Mouse (Mus musculus): ENCODE results near the gene Sergef.

The Sergef gene

GRCm38 (mm10) chr7:46438537-46439141 lies 201.0 kb downstream of the Sergef start:
- in situ Hi-C loops (cut with MboI; ENCODE audit: low pct_unique_long_range_greater_than_20kb in 1 of 2, low sequenced_read_pairs in 2 of 2, unreplicated experiment in 1 of 2): no loop called here

GRCm38 (mm10) chr7:46435833-46436232 lies 203.8 kb downstream of the Sergef start:
- in situ Hi-C loops (cut with MboI; ENCODE audit: low pct_unique_long_range_greater_than_20kb in 1 of 2, low sequenced_read_pairs in 2 of 2, unreplicated experiment in 1 of 2): no loop called here

- in situ Hi-C loops (cut with MboI; ENCODE audit: low pct_unique_long_range_greater_than_20kb in 1 of 2, low sequenced_read_pairs in 2 of 2, unreplicated experiment in 1 of 2): no loop called here
Measured at GRCm38 (mm10) chr7:46433874-46434273, 205.7 kb downstream of the Sergef start.

GRCm38 (mm10) chr7:46425012-46425411 lies 214.6 kb downstream of the Sergef start:
- in situ Hi-C loops (cut with MboI; ENCODE audit: low pct_unique_long_range_greater_than_20kb in 1 of 2, low sequenced_read_pairs in 2 of 2, unreplicated experiment in 1 of 2): no loop called here

- in situ Hi-C loops (cut with MboI; ENCODE audit: low pct_unique_long_range_greater_than_20kb in 1 of 2, low sequenced_read_pairs in 2 of 2, unreplicated experiment in 1 of 2): no loop called here
Measured at GRCm38 (mm10) chr7:46423951-46424350, 215.7 kb downstream of the Sergef start.

- in situ Hi-C loops (cut with MboI; ENCODE audit: low pct_unique_long_range_greater_than_20kb in 1 of 2, low sequenced_read_pairs in 2 of 2, unreplicated experiment in 1 of 2): no loop called here
Measured at GRCm38 (mm10) chr7:46422764-46423412, 216.7 kb downstream of the Sergef start.

GRCm38 (mm10) chr7:46422052-46422763 lies 217.4 kb downstream of the Sergef start:
- in situ Hi-C loops (cut with MboI; ENCODE audit: low pct_unique_long_range_greater_than_20kb in 1 of 2, low sequenced_read_pairs in 2 of 2, unreplicated experiment in 1 of 2): no loop called here

GRCm38 (mm10) chr7:46421535-46421934 lies 218.1 kb downstream of the Sergef start:
- in situ Hi-C loops (cut with MboI; ENCODE audit: low pct_unique_long_range_greater_than_20kb in 1 of 2, low sequenced_read_pairs in 2 of 2, unreplicated experiment in 1 of 2): no loop called here

- in situ Hi-C loops (cut with MboI; ENCODE audit: low pct_unique_long_range_greater_than_20kb in 1 of 2, low sequenced_read_pairs in 2 of 2, unreplicated experiment in 1 of 2): no loop called here
Measured at GRCm38 (mm10) chr7:46418102-46418622, 221.4 kb downstream of the Sergef start.

- in situ Hi-C loops (cut with MboI; ENCODE audit: low pct_unique_long_range_greater_than_20kb in 1 of 2, low sequenced_read_pairs in 2 of 2, unreplicated experiment in 1 of 2): no loop called here
Measured at GRCm38 (mm10) chr7:46417467-46417866, 222.1 kb downstream of the Sergef start.

GRCm38 (mm10) chr7:46415818-46416425 lies 223.7 kb downstream of the Sergef start:
- in situ Hi-C loops (cut with MboI; ENCODE audit: low pct_unique_long_range_greater_than_20kb in 1 of 2, low sequenced_read_pairs in 2 of 2, unreplicated experiment in 1 of 2): no loop called here

- in situ Hi-C loops (cut with MboI; ENCODE audit: low pct_unique_long_range_greater_than_20kb in 1 of 2, low sequenced_read_pairs in 2 of 2, unreplicated experiment in 1 of 2): no loop called here
Measured at GRCm38 (mm10) chr7:46413959-46414725, 225.5 kb downstream of the Sergef start.

- in situ Hi-C loops (cut with MboI; ENCODE audit: low pct_unique_long_range_greater_than_20kb in 1 of 2, low sequenced_read_pairs in 2 of 2, unreplicated experiment in 1 of 2): no loop called here
Measured at GRCm38 (mm10) chr7:46412823-46413222, 226.8 kb downstream of the Sergef start.

GRCm38 (mm10) chr7:46410727-46411126 lies 228.9 kb downstream of the Sergef start:
- in situ Hi-C loops (cut with MboI; ENCODE audit: low pct_unique_long_range_greater_than_20kb in 1 of 2, low sequenced_read_pairs in 2 of 2, unreplicated experiment in 1 of 2): no loop called here

GRCm38 (mm10) chr7:46409204-46409789 lies 230.3 kb downstream of the Sergef start:
- in situ Hi-C loops (cut with MboI; ENCODE audit: low pct_unique_long_range_greater_than_20kb in 1 of 2, low sequenced_read_pairs in 2 of 2, unreplicated experiment in 1 of 2): no loop called here

- in situ Hi-C loops (cut with MboI; ENCODE audit: low pct_unique_long_range_greater_than_20kb in 1 of 2, low sequenced_read_pairs in 2 of 2, unreplicated experiment in 1 of 2): no loop called here
Measured at GRCm38 (mm10) chr7:46408606-46409005, 231.0 kb downstream of the Sergef start.

- in situ Hi-C loops (cut with MboI; ENCODE audit: low pct_unique_long_range_greater_than_20kb in 1 of 2, low sequenced_read_pairs in 2 of 2, unreplicated experiment in 1 of 2): no loop called here
Measured at GRCm38 (mm10) chr7:46404756-46405155, 234.9 kb downstream of the Sergef start.
